Mouse (Mus musculus) erythroblast, embryonic 14.5 days (primary cell): ENCODE results near the gene Map3k4.

Experiments used
- GATA1 ChIP-seq: IDR thresholded peaks from 2 replicates; pipeline ENCODE4 v1.6.1; 2012; ENCODE audit warnings: low read length, inconsistent platforms, mixed read lengths
- TAL1 ChIP-seq: IDR thresholded peaks from 3 replicates; pipeline ENCODE4 v1.6.1; 2012; ENCODE audit warnings: low read length, inconsistent platforms, mixed read lengths

DNA sequence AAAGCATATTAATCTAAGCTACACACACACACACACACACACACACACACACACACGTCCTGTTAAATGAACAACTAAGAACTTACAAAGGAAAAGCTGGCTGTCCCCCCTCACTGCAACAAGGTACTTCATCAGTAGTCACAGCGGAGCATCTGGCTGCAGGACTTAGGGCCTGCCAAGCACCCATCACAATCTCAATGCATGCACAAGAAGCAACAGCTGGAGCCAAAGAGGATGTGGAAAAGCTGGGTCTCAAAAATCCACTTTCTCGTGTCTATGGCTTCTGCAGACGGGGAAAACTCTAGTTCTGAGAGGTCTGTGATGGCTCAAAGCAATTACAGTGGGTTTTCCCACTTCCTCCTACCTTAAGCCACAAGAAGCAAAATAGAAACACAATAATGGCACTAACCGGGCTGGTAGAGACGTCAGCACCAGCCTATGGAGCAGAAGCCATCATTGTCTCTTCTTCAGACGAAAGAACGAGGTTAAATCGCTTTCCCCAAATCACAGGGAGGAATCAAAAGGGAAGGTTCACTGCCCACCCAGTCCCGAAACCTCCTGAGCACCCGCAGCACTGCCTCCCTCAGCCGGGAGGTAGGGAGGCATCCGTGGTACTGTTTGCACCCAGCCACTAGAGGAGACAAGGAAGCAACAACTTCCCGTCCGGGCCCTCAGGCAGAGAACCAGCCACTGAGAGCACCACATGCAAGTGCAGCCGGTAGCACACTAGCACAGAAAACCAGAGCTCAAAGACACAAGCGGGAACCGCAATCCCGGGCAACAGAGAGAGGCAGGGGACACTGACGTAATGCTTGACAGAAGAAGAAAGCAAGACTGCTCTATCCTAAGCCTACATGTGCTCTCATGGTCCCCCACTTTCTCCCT lies 11.1 kb downstream of the Map3k4 start:
- TF ChIP-seq GATA1 = no peak
- no peak for TF ChIP-seq TAL1
